17 mouse cellular contexts compared by ENCODE assay signal in genomic region chr1:90397355-90397754, GRCm38 (mm10).
DNase-seq lines count a peak whose midpoint lies in the region; ATAC-seq lines count a peak whose summit lies in the region.
"Had no signal": no experiment of that assay in that cellular context is flagged by ENCODE, and none has a peak within 500 bp of the region (broad histone marks: within the 10 kb centered on the region; RNA-seq: fewer than 3 reads in every experiment).

No protein-coding gene starts in this region.

- no peak for ATAC-seq in forebrain, embryonic 13.5 days
- ATAC-seq in forebrain, embryonic 11.5 days (replicated peaks; ENCODE audit: low FRiP score), result no peak
- ATAC-seq: liver, postnatal 0 days; midbrain, embryonic 13.5 days had no signal

- no peak overlapping the region for H3K4me2 ChIP-seq in forebrain, embryonic 13.5 days
- H3K4me2 ChIP-seq in forebrain, embryonic 11.5 days (ENCODE audit: low read depth, low read length, severe bottlenecking), result no peak overlapping the region
- H3K4me2 ChIP-seq: hindbrain, embryonic 13.5 days; midbrain, embryonic 13.5 days; neural tube, embryonic 12.5 days had no signal

- no peak overlapping the region for H3K9ac ChIP-seq in forebrain, embryonic 13.5 days
- H3K9ac ChIP-seq in forebrain, embryonic 11.5 days (ENCODE audit: low read length), result no peak overlapping the region; the same call in 1 of the 2 replicates
- H3K9ac ChIP-seq: hindbrain, embryonic 13.5 days; liver, postnatal 0 days; midbrain, embryonic 13.5 days; neural tube, embryonic 12.5 days had no signal

- H3K4me3 ChIP-seq in forebrain, embryonic 13.5 days, result no peak overlapping the region
- H3K4me3 ChIP-seq in forebrain, embryonic 11.5 days (ENCODE audit: low read depth, low read length), result no peak overlapping the region
- H3K4me3 ChIP-seq in limb, embryonic 10.5 days, result no peak overlapping the region
- H3K4me3 ChIP-seq: hindbrain, embryonic 13.5 days; midbrain, embryonic 13.5 days; neural tube, embryonic 12.5 days had no signal

- peak overlapping the region; percentile 51; the same call in 1 of the 2 replicates for H3K27ac ChIP-seq in forebrain, embryonic 13.5 days
- no peak overlapping the region for H3K27ac ChIP-seq in forebrain, embryonic 11.5 days (ENCODE audit: low read depth, low read length)
- H3K27ac ChIP-seq in limb, embryonic 10.5 days, result peak overlapping the region; percentile 31; the same call in 1 of the 2 replicates
- H3K27ac ChIP-seq: hindbrain, embryonic 13.5 days; midbrain, embryonic 13.5 days; neural tube, embryonic 12.5 days had no signal

- no peaks in the 10 kb centered on the region for H3K9me3 ChIP-seq in forebrain, embryonic 13.5 days (replicated peaks)
- H3K9me3 ChIP-seq in forebrain, embryonic 11.5 days (ENCODE audit: control insufficient read depth, low read length), result no peaks in the 10 kb centered on the region
- H3K9me3 ChIP-seq in limb, embryonic 10.5 days (replicated peaks), result no peaks in the 10 kb centered on the region
- H3K9me3 ChIP-seq: hindbrain, embryonic 13.5 days; midbrain, embryonic 13.5 days; neural tube, embryonic 12.5 days had no signal

- H3K27me3 ChIP-seq in forebrain, embryonic 13.5 days, result no peaks in the 10 kb centered on the region
- no peaks in the 10 kb centered on the region for H3K27me3 ChIP-seq in forebrain, embryonic 11.5 days (ENCODE audit: control insufficient read depth, insufficient read depth, low read length)
- peaks cover 15% of the 10 kb centered on the region; the same call in 1 of the 2 replicates for H3K27me3 ChIP-seq in limb, embryonic 10.5 days (ENCODE audit: low read depth, poor library complexity, severe bottlenecking)
- H3K27me3 ChIP-seq: midbrain, embryonic 13.5 days had no signal

- no peak for DNase-seq in forebrain, embryonic 11.5 days (ENCODE audit: low spot score)
- peak; percentile 11 for DNase-seq in left cerebral cortex, postnatal 4 days
- DNase-seq in left cerebral cortex, postnatal 14 days (ENCODE audit: low spot score in 2 of 2), result no peak
- peak; percentile 37 for DNase-seq in limb, embryonic 10.5 days (ENCODE audit: low spot score)
- DNase-seq in retina, embryonic 14.5 days (ENCODE audit: low spot score), result peak; percentile 12
- no peak for DNase-seq in ovary, postnatal 10 days (ENCODE audit: low spot score)
- no peak for DNase-seq in spleen, postnatal 14 days (ENCODE audit: low spot score in 2 of 2)
- DNase-seq: adrenal gland, postnatal 10 days; gastrocnemius, postnatal 25 days; kidney, adult 11 months; liver, postnatal 0 days; lung, postnatal 36 days; right cerebral cortex, postnatal 14 days had no signal

- WGBS in forebrain, embryonic 13.5 days, result 25% methylated on average over 5 of the region's 5 CpGs
- WGBS in forebrain, embryonic 11.5 days, result 47% methylated on average over 5 of the region's 5 CpGs
- WGBS in limb, embryonic 10.5 days, result 37% methylated on average over 5 of the region's 5 CpGs

- H3K4me1 ChIP-seq in forebrain, embryonic 13.5 days, result peaks cover 10% of the 10 kb centered on the region; the same call in 1 of the 2 replicates
- 0 out of 2 replicates have a peak, but pooled peaks cover 3% of the 10 kb centered on the region for H3K4me1 ChIP-seq in forebrain, embryonic 11.5 days (replicated peaks; ENCODE audit: control insufficient read depth, insufficient read depth, low read length)
- H3K4me1 ChIP-seq in limb, embryonic 10.5 days, result peaks cover 14% of the 10 kb centered on the region

- intact Hi-C loops in left cerebral cortex, postnatal 4 days (cut with DNase I), result no loop called here
- intact Hi-C loops in left cerebral cortex, postnatal 14 days (cut with DNase I), result no loop called here

- H3K36me3 ChIP-seq in forebrain, embryonic 13.5 days (ENCODE audit: poor library complexity, severe bottlenecking), result no peaks in the 10 kb centered on the region
- H3K36me3 ChIP-seq in forebrain, embryonic 11.5 days (ENCODE audit: control insufficient read depth, insufficient read depth, low read length), result no peaks in the 10 kb centered on the region
- H3K36me3 ChIP-seq in limb, embryonic 10.5 days, result no peaks in the 10 kb centered on the region
- H3K36me3 ChIP-seq: hindbrain, embryonic 13.5 days; midbrain, embryonic 13.5 days; neural tube, embryonic 12.5 days had no signal

Comparison
In these comparisons a context has a peak if more than half of its experiments do, and no peak if none do; other contexts are left out.
1. DNase-seq: peak in left cerebral cortex, postnatal 4 days (single experiment), limb, embryonic 10.5 days (single experiment) and retina, embryonic 14.5 days (single experiment); none in forebrain, embryonic 11.5 days (single experiment), left cerebral cortex, postnatal 14 days (0 of 2), ovary, postnatal 10 days (single experiment) and spleen, postnatal 14 days (0 of 2).